Mouse (Mus musculus) embryonic stem cell, embryonic (primary cell): Measurements from ENCODE around the gene Tpk1.

Experiments used
- CTCF ChIA-PET, 4 experiments: fragments of 300-600 bp in 2 of 4; fragments of 350-600 bp in 2 of 4; sonication (Branson Sonifier 250); formaldehyde crosslinking; loops; one replicate each; lab custom pipeline; 2022; ENCODE audit warnings: inconsistent platforms in 2 of 4; lab: Charles Lee
- POLR2A ChIA-PET, 4 experiments: fragments of 300-600 bp in 2 of 4; fragments of 350-600 bp in 2 of 4; sonication (Branson Sonifier 250); formaldehyde crosslinking; loops; one replicate each; lab custom pipeline; 2022; ENCODE audit warnings: antibody characterized with exemption in 4 of 4, inconsistent platforms in 1 of 4; lab: Charles Lee

The Tpk1 gene

DNA sequence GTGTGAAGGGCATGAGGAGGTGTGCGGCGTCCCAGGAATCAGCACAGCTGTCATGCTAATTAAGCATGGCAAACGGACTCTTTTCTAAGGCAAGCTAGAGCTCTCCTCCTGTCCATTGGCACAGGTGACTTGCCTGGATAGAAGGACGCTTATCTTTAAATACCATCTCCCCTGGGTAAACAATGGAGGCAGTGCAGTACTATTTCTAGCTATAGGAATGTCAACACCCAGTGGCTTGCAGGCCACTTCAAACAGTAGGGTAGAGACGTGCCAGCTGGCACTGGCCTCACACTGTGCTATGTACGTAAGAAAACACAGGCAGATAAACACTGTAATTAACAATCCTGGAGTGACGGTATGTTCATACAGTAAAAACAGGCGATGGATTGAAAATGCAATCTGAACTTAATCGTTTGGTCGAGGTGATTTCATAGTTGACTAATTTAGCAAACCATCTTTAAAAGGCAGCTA lies 328.6 kb downstream of the Tpk1 start:
- ChIA-PET POLR2A (interaction anchor here in 1 of 4 experiments (0.9 kb wide), 1 partner anchor 43 kb away, joined by 4 read pairs; no protein-coding TSS in a partner anchor), CTCF (no interaction called here)

- ChIA-PET POLR2A (no interaction called here), CTCF (no interaction called here)
These were observed 330.4 kb downstream of the Tpk1 start for GRCm38 (mm10) chr6:43335619-43336234.

GRCm38 (mm10) chr6:43333479-43333878 lies 332.6 kb downstream of the Tpk1 start:
- ChIA-PET CTCF (no interaction called here), POLR2A (no interaction called here)

- ChIA-PET CTCF (interaction anchor here in 1 of 4 experiments (1.0 kb wide), 1 partner anchor 16 kb away, joined by 3 read pairs; no protein-coding TSS in a partner anchor), POLR2A (interaction anchor here in 1 of 4 experiments (0.5 kb wide), 1 partner anchor 21 kb away, joined by 3 read pairs; no protein-coding TSS in a partner anchor)
These were observed 353.0 kb downstream of the Tpk1 start for GRCm38 (mm10) chr6:43312961-43313656.

GRCm38 (mm10) chr6:43312546-43312945 lies 353.5 kb downstream of the Tpk1 start:
- POLR2A ChIA-PET = interaction anchor here in 1 of 4 experiments (0.7 kb wide), 1 partner anchor 236 kb away, joined by 9 read pairs; no protein-coding TSS in a partner anchor
- CTCF ChIA-PET = interaction anchor here in 1 of 4 experiments (1.0 kb wide), 1 partner anchor 15 kb away, joined by 3 read pairs; no protein-coding TSS in a partner anchor

GRCm38 (mm10) chr6:43310071-43310470 lies 356.0 kb downstream of the Tpk1 start:
- CTCF ChIA-PET = interaction anchor here in 1 of 4 experiments (1.0 kb wide), 1 partner anchor 13 kb away, joined by 3 read pairs; no protein-coding TSS in a partner anchor

GRCm38 (mm10) chr6:43309454-43309853 lies 356.6 kb downstream of the Tpk1 start, which contains the start of gene Nobox:
Gene Nobox, minus strand, starts transcription at chr6:43309554.
- CTCF ChIA-PET = interaction anchor here in 2 of 4 experiments (0.7 to 1.0 kb wide), 2 partner anchors 12 kb away, joined by 3 read pairs; no protein-coding TSS in a partner anchor
- POLR2A ChIA-PET = no interaction called here

More at GRCm38 (mm10) chr6:43310071-43310470, 356.0 kb downstream of the Tpk1 start:
- POLR2A ChIA-PET = interaction anchor here in 2 of 4 experiments (0.6 to 0.7 kb wide), 3 partner anchors 46 to 72 kb away, joined by 4 to 5 read pairs (median 4); no protein-coding TSS in a partner anchor

GRCm38 (mm10) chr6:43297508-43297850 lies 368.6 kb downstream of the Tpk1 start:
- CTCF ChIA-PET = interaction anchor here (1.0 to 1.9 kb wide), 9 partner anchors 12 to 275 kb away, joined by 3 to 9 read pairs (median 4); partner anchors contain the start of gene Nobox (in 2 of the 4)

GRCm38 (mm10) chr6:43296798-43297507 lies 369.1 kb downstream of the Tpk1 start:
- POLR2A ChIA-PET = no interaction called here
- CTCF ChIA-PET = interaction anchor here (0.6 to 1.9 kb wide), 10 partner anchors 12 to 275 kb away, joined by 3 to 9 read pairs (median 4); partner anchors contain the start of gene Nobox (in 2 of the 4)

More at GRCm38 (mm10) chr6:43297508-43297850, 368.6 kb downstream of the Tpk1 start:
- POLR2A ChIA-PET = no interaction called here

DNA sequence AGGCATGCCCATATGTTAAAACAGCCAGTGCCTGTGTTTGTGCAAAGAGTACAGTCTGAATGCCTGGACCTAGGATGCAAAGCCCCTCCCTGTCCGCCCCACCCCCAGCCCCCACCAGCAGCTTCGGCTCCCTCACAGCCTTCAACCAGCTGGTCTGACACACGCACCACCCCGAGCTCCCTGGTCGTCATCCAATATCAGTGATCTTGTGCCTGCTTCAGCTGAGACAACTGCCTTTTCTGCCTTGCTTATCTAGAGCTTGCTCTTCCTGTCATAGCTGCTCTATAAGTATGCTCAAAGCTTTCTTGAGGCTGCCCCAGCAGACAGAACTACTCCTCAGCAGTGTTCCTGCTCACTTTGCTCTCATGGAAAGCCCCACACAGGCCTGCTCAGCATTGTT lies 370.2 kb downstream of the Tpk1 start:
- CTCF ChIA-PET = interaction anchor here in 1 of 4 experiments (0.6 kb wide), 1 partner anchor 952 kb away, joined by 5 read pairs; no protein-coding TSS in a partner anchor
- POLR2A ChIA-PET = no interaction called here
